In genomic region chr1:36492416-36493139, GRCm38 (mm10) we compare ENCODE assay signal across 9 mouse cellular contexts. TPM values are rescaled to one million over a fixed set of nuclear protein-coding genes. Genes with fewer than 3 reads are reported as not detected.
DNase-seq lines count a peak whose midpoint lies in the region; ATAC-seq and TF ChIP-seq lines count a peak whose summit lies in the region.
"Had no signal": no experiment of that assay in that cellular context is flagged by ENCODE, and none has a peak within 500 bp of the region (broad histone marks: within the 10 kb centered on the region; RNA-seq: fewer than 3 reads in every experiment).

No protein-coding gene starts in this region.

- no peak overlapping the region for H3K4me2 ChIP-seq in forebrain, embryonic 13.5 days
- no peak overlapping the region for H3K4me2 ChIP-seq in limb, embryonic 12.5 days
- H3K4me2 ChIP-seq in myocyte (ENCODE audit: low read depth), result peak overlapping the region; percentile 49

- no peak for TF ChIP-seq POLR2A in myocyte (IDR thresholded peaks at IDR 0.05; ENCODE audit: insufficient read length, low read depth)

- DNase-seq in 416B (ENCODE audit: low read depth), result peak; percentile 38
- peak; percentile 42 to 60 for DNase-seq in adrenal gland, postnatal 36 days
- peak; percentile 58 for DNase-seq in heart, postnatal 25 days (ENCODE audit: low spot score)
- no peak for DNase-seq in layer of hippocampus, adult 9-11 months
- no peak for DNase-seq in thymus, postnatal 10 days (ENCODE audit: low spot score in 2 of 2)

- H3K4me1 ChIP-seq in forebrain, embryonic 13.5 days, result 0 out of 2 replicates have a peak, but pooled peaks cover 4% of the 10 kb centered on the region
- H3K4me1 ChIP-seq in limb, embryonic 12.5 days (replicated peaks), result peaks cover 28% of the 10 kb centered on the region

- no peak overlapping the region for H3ac ChIP-seq in myocyte (ENCODE audit: control insufficient read depth, insufficient read length)

- intact Hi-C loops in heart, postnatal 25 days (cut with DNase I), result loop anchor here (2.0 kb wide), 1 partner anchor 168 kb away; no protein-coding TSS in a partner anchor

- no peak overlapping the region for H3K4me3 ChIP-seq in forebrain, embryonic 13.5 days
- H3K4me3 ChIP-seq in limb, embryonic 12.5 days (replicated peaks), result no peak overlapping the region
- H3K4me3 ChIP-seq in myocyte, result no peak overlapping the region

- no peaks in the 10 kb centered on the region for H3K36me3 ChIP-seq in forebrain, embryonic 13.5 days (ENCODE audit: poor library complexity, severe bottlenecking)
- H3K36me3 ChIP-seq in limb, embryonic 12.5 days, result no peaks in the 10 kb centered on the region
- H3K36me3 ChIP-seq in myocyte (ENCODE audit: control insufficient read depth, insufficient read depth), result no peaks in the 10 kb centered on the region

- ATAC-seq in forebrain, embryonic 13.5 days, result peak; percentile 41; the same call in 1 of the 2 replicates
- ATAC-seq in limb, embryonic 12.5 days (ENCODE audit: insufficient number of reproducible peaks, insufficient read depth, low FRiP score, low TSS enrichment, low read depth), result peak; percentile 56; the same call in 1 of the 2 replicates

- WGBS in forebrain, embryonic 13.5 days, result 50% methylated on average over 9 of the region's 9 CpGs
- WGBS in limb, embryonic 12.5 days, result 33% methylated on average over 9 of the region's 9 CpGs

- no peaks in the 10 kb centered on the region for H3K27me3 ChIP-seq in forebrain, embryonic 13.5 days
- no peaks in the 10 kb centered on the region for H3K27me3 ChIP-seq in limb, embryonic 12.5 days
- no peaks in the 10 kb centered on the region for H3K27me3 ChIP-seq in myocyte (ENCODE audit: control insufficient read depth, insufficient read depth, insufficient read length)

- no peaks in the 10 kb centered on the region for H3K9me3 ChIP-seq in forebrain, embryonic 13.5 days (replicated peaks)
- H3K9me3 ChIP-seq in limb, embryonic 12.5 days, result no peaks in the 10 kb centered on the region

- no peak overlapping the region for H3K27ac ChIP-seq in forebrain, embryonic 13.5 days
- no peak overlapping the region for H3K27ac ChIP-seq in limb, embryonic 12.5 days

- H3K9ac ChIP-seq in forebrain, embryonic 13.5 days, result no peak overlapping the region
- H3K9ac ChIP-seq in limb, embryonic 12.5 days (replicated peaks), result no peak overlapping the region

- H3K79me2 ChIP-seq in myocyte (ENCODE audit: control insufficient read depth, insufficient read depth), result peaks cover 38% of the 10 kb centered on the region

TF ChIP-seq in myocyte, 11 proteins besides CTCF, POLR2A, EP300 and RAD21:
- TF ChIP-seq MYOD1 (IDR thresholded peaks at IDR 0.05; ENCODE audit: control insufficient read depth in 1 of 3, insufficient read length in 2 of 3, low read depth in 2 of 3), result no peak
- TF ChIP-seq CEBPB (IDR thresholded peaks at IDR 0.05; ENCODE audit: insufficient read depth, poor library complexity, severe bottlenecking), result no peak
- no peak for TF ChIP-seq POLR2AphosphoS2 (IDR thresholded peaks at IDR 0.05; ENCODE audit: insufficient read length, low read depth)
- no peak for TF ChIP-seq SRF (IDR thresholded peaks at IDR 0.05; ENCODE audit: control insufficient read depth, insufficient read length, low read depth)
- no peak for TF ChIP-seq MYOG (IDR thresholded peaks at IDR 0.05; ENCODE audit: control insufficient read depth in 1 of 3, insufficient read depth in 1 of 3, insufficient read length in 2 of 3, low read depth in 2 of 3)
- TF ChIP-seq E2F4 (IDR thresholded peaks at IDR 0.05; ENCODE audit: insufficient read depth), result no peak
- TF ChIP-seq TCF12 (IDR thresholded peaks at IDR 0.05; ENCODE audit: insufficient read depth, poor library complexity, severe bottlenecking), result no peak

RNA-seq across cellular contexts. Expression of gene Cnnm3, which starts 19.1 kb away (rescaled TPM):
- total RNA-seq in adrenal gland, postnatal 36 days (2021), result 10 to 100 TPM; 21.5 to 34.2 TPM
- 5.3 and 5.7 TPM in 2 replicates for polyA plus RNA-seq in forebrain, embryonic 13.5 days (2015; fragmentation: Nextera tagmentation; extraction: Ambion mirVana)
- 10 to 100 TPM; 14.7 to 15.7 TPM for total RNA-seq in heart, postnatal 25 days (2021)
- 4.4 and 5.9 TPM in 2 replicates for polyA plus RNA-seq in limb, embryonic 12.5 days (2016; fragmentation: Nextera tagmentation; extraction: Ambion mirVana)
- 10.2 TPM for polyA plus RNA-seq in myocyte (2012; fragmentation: generic; extraction: Trizol)

RNA-seq across cellular contexts. Expression of gene Cnnm4, which starts 21.2 kb away (rescaled TPM):
- 1 to 10 TPM; 3.9 to 4.9 TPM for total RNA-seq in adrenal gland, postnatal 36 days (2021)
- polyA plus RNA-seq in forebrain, embryonic 13.5 days (2015; fragmentation: Nextera tagmentation; extraction: Ambion mirVana), result 10.0 and 10.2 TPM in 2 replicates
- 1 to 10 TPM; 4.1 to 4.3 TPM for total RNA-seq in heart, postnatal 25 days (2021)
- 16.8 and 17.7 TPM in 2 replicates for polyA plus RNA-seq in limb, embryonic 12.5 days (2016; fragmentation: Nextera tagmentation; extraction: Ambion mirVana)
- 21.6 TPM for polyA plus RNA-seq in myocyte (2012; fragmentation: generic; extraction: Trizol)

RNA-seq across cellular contexts. Expression of gene Ankrd23, which starts 44.1 kb away (rescaled TPM):
- total RNA-seq in adrenal gland, postnatal 36 days (2021), result 1 to 10 TPM; 6.4 to 8.1 TPM
- 11.3 and 12.3 TPM in 2 replicates for polyA plus RNA-seq in forebrain, embryonic 13.5 days (2015; fragmentation: Nextera tagmentation; extraction: Ambion mirVana)
- total RNA-seq in heart, postnatal 25 days (2021), result 100 to 1,000 TPM; 215 to 337 TPM
- 18.5 and 19.0 TPM in 2 replicates for polyA plus RNA-seq in limb, embryonic 12.5 days (2016; fragmentation: Nextera tagmentation; extraction: Ambion mirVana)
- 78.6 TPM for polyA plus RNA-seq in myocyte (2012; fragmentation: generic; extraction: Trizol)

RNA-seq across cellular contexts. Expression of gene Gm42417, which starts 46.7 kb away (rescaled TPM):
- under 1 TPM in 1 of 2 experiments, not detected in 1; 0.49 TPM for total RNA-seq in adrenal gland, postnatal 36 days (2021)
- polyA plus RNA-seq in forebrain, embryonic 13.5 days (2015; fragmentation: Nextera tagmentation; extraction: Ambion mirVana), result 0.30 and 0.44 TPM in 2 replicates
- 100 to 1,000 TPM; 112 to 186 TPM for total RNA-seq in heart, postnatal 25 days (2021)
- polyA plus RNA-seq in limb, embryonic 12.5 days (2016; fragmentation: Nextera tagmentation; extraction: Ambion mirVana), result 0.67 and 0.74 TPM in 2 replicates
- polyA plus RNA-seq in myocyte (2012; fragmentation: generic; extraction: Trizol), result 0.13 TPM
- polyA plus RNA-seq: spleen, adult 2 months had no signal

RNA-seq across cellular contexts. Expression of gene Lman2l, which starts 47.5 kb away (rescaled TPM):
- 10 to 100 TPM; 36.4 to 52.2 TPM for total RNA-seq in adrenal gland, postnatal 36 days (2021)
- 56.4 and 59.5 TPM in 2 replicates for polyA plus RNA-seq in forebrain, embryonic 13.5 days (2015; fragmentation: Nextera tagmentation; extraction: Ambion mirVana)
- total RNA-seq in heart, postnatal 25 days (2021), result 10 to 100 TPM; 22.8 to 27.2 TPM
- polyA plus RNA-seq in limb, embryonic 12.5 days (2016; fragmentation: Nextera tagmentation; extraction: Ambion mirVana), result 63.9 and 65.1 TPM in 2 replicates
- polyA plus RNA-seq in myocyte (2012; fragmentation: generic; extraction: Trizol), result 44.8 TPM

Comparison
In these comparisons a context has a peak if more than half of its experiments do, and no peak if none do; other contexts are left out.
1. DNase-seq: peak in 416B (single experiment), adrenal gland, postnatal 36 days (2 of 2) and heart, postnatal 25 days (single experiment); none in layer of hippocampus, adult 9-11 months (single experiment) and thymus, postnatal 10 days (0 of 2).